Comparison of ENCODE assay signal across 28 mouse cellular contexts in the genomic region with DNA sequence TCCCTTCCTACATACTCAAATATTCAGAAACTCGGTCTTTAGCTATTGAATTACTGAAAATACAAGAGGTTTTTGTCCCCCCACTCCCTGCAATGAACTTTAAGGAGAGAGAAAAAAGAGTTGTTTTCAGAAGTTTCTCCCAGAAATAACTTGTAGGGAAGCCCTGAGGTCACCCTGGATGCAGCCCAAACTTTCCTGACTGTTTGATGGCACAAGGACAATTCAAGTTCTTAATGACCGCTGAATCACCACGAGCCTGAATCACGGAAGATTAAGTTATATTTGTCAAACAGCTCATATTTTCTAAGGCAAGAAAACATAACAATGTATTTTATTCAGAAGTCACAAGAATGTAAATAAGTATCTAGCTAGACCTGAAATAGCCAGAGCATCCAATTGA.
DNase-seq lines count a peak whose midpoint lies in the region; ATAC-seq and TF ChIP-seq lines count a peak whose summit lies in the region.
"Had no signal": no experiment of that assay in that cellular context is flagged by ENCODE, and none has a peak within 500 bp of the region (broad histone marks: within the 10 kb centered on the region; RNA-seq: fewer than 3 reads in every experiment).

No protein-coding gene starts in this region.

- 47% methylated on average over 4 of the region's 4 CpGs for WGBS in kidney, postnatal 0 days

- H3K4me1 ChIP-seq in kidney, postnatal 0 days (replicated peaks; ENCODE audit: insufficient read depth, low read length): no peaks in the 10 kb centered on the region
- H3K4me1 ChIP-seq: embryonic facial prominence, embryonic 12.5 days; forebrain, embryonic 15.5 days; heart, embryonic 12.5 days; hindbrain, embryonic 13.5 days; limb, embryonic 10.5 days; limb, embryonic 15.5 days; liver, embryonic 13.5 days had no signal

- H3K27ac ChIP-seq in kidney, postnatal 0 days: no peak overlapping the region
- H3K27ac ChIP-seq: embryonic facial prominence, embryonic 12.5 days; forebrain, embryonic 10.5 days; forebrain, embryonic 15.5 days; hindbrain, embryonic 13.5 days; limb, embryonic 10.5 days; limb, embryonic 15.5 days; liver, embryonic 13.5 days; macrophage had no signal

- H3K36me3 ChIP-seq in kidney, postnatal 0 days (ENCODE audit: insufficient read depth, low read length): no peaks in the 10 kb centered on the region
- H3K36me3 ChIP-seq: embryonic facial prominence, embryonic 12.5 days; forebrain, embryonic 10.5 days; forebrain, embryonic 15.5 days; heart, embryonic 12.5 days; hindbrain, embryonic 13.5 days; limb, embryonic 10.5 days; limb, embryonic 15.5 days; liver, embryonic 13.5 days had no signal

- peak; percentile 71 to 90 for DNase-seq in adrenal gland, adult (ENCODE audit: inconsistent age in 2 of 2, low spot score in 1 of 2)
- DNase-seq in adrenal gland, postnatal 4 days (ENCODE audit: low spot score in 2 of 2): no peak
- peak; percentile 47 for DNase-seq in kidney, postnatal 0 days (ENCODE audit: low spot score)
- no peak for DNase-seq in kidney, adult 11 months
- DNase-seq in lung, postnatal 36 days: peak; percentile 3
- no peak for DNase-seq in lung, postnatal 14 days
- peak; percentile 7 for DNase-seq in skeletal muscle tissue, adult 2 months (ENCODE audit: low read depth, low spot score)
- no peak for DNase-seq in layer of hippocampus, postnatal 10 days (ENCODE audit: low spot score in 2 of 2)
- DNase-seq: cerebellum, adult 11 months; cerebellum, adult 9-10 months; cerebellum, postnatal 36 days; heart, postnatal 4 days; kidney, adult 9 months; liver, embryonic 13.5 days; lung, adult 18-20 months; right cerebral cortex, postnatal 25 days; spleen, adult 18-20 months; thymus, postnatal 14 days had no signal

- ATAC-seq in kidney, postnatal 0 days (replicated peaks; ENCODE audit: low FRiP score, low read depth): no peak
- ATAC-seq: forebrain, embryonic 15.5 days; intestine, embryonic 16.5 days; midbrain, embryonic 16.5 days had no signal

- H3K27me3 ChIP-seq in kidney, postnatal 0 days (ENCODE audit: insufficient read depth, low read length): no peaks in the 10 kb centered on the region
- H3K27me3 ChIP-seq: embryonic facial prominence, embryonic 12.5 days; forebrain, embryonic 15.5 days; heart, embryonic 12.5 days; hindbrain, embryonic 13.5 days; limb, embryonic 15.5 days; liver, embryonic 13.5 days had no signal

- H3K4me2 ChIP-seq in kidney, postnatal 0 days (ENCODE audit: low read length): no peak overlapping the region
- H3K4me2 ChIP-seq: embryonic facial prominence, embryonic 12.5 days; forebrain, embryonic 15.5 days; heart, embryonic 12.5 days; hindbrain, embryonic 13.5 days; limb, embryonic 15.5 days; liver, embryonic 13.5 days had no signal

- H3K9me3 ChIP-seq in kidney, postnatal 0 days (replicated peaks; ENCODE audit: low read length): no peaks in the 10 kb centered on the region
- H3K9me3 ChIP-seq: embryonic facial prominence, embryonic 12.5 days; forebrain, embryonic 10.5 days; forebrain, embryonic 15.5 days; heart, embryonic 12.5 days; hindbrain, embryonic 13.5 days; limb, embryonic 10.5 days; limb, embryonic 15.5 days; liver, embryonic 13.5 days had no signal

- H3K4me3 ChIP-seq in kidney, postnatal 0 days (replicated peaks; ENCODE audit: low read depth, low read length): no peak overlapping the region
- H3K4me3 ChIP-seq: embryonic facial prominence, embryonic 12.5 days; forebrain, embryonic 10.5 days; forebrain, embryonic 15.5 days; heart, embryonic 12.5 days; hindbrain, embryonic 13.5 days; limb, embryonic 10.5 days; limb, embryonic 15.5 days; liver, embryonic 13.5 days had no signal

- no peak overlapping the region for H3K9ac ChIP-seq in kidney, postnatal 0 days (ENCODE audit: low read depth, low read length)
- H3K9ac ChIP-seq: embryonic facial prominence, embryonic 12.5 days; forebrain, embryonic 15.5 days; heart, embryonic 12.5 days; hindbrain, embryonic 13.5 days; limb, embryonic 15.5 days; liver, embryonic 13.5 days had no signal

- TF ChIP-seq CTCF in kidney, postnatal 0 days (IDR thresholded peaks at IDR 0.05; ENCODE audit: low read depth): no peak

Comparison
In these comparisons a context has a peak if more than half of its experiments do, and no peak if none do; other contexts are left out.
1. DNase-seq: peak in adrenal gland, adult (2 of 2), kidney, postnatal 0 days (single experiment), lung, postnatal 36 days (single experiment) and skeletal muscle tissue, adult 2 months (single experiment); none in adrenal gland, postnatal 4 days (0 of 2), kidney, adult 11 months (single experiment), lung, postnatal 14 days (single experiment) and layer of hippocampus, postnatal 10 days (0 of 2).